Mouse (Mus musculus) lung, adult 2 months (tissue): Measurements from ENCODE around the gene Trf. TPM values are rescaled to one million over a fixed set of nuclear protein-coding genes. Genes with fewer than 3 reads are reported as not detected.

Source experiments
- DNase-seq: peaks from one replicate; pipeline ENCODE4 v3.0.0; 2022
- H3K4me1 ChIP-seq: fragments of 200-500 bp; 2 replicates; pipeline ENCODE4 v1.6.1; 2011; ENCODE audit warnings: low read length; ENCODE audit not compliant: control insufficient read depth, insufficient read depth
- H3K4me3 ChIP-seq: fragments of 200-500 bp; replicated peaks from 2 replicates; pipeline ENCODE3; 2011; ENCODE audit warnings: low read depth, mild to moderate bottlenecking, control low read depth, low read length; ENCODE audit errors: extremely low read depth
- CTCF ChIP-seq: fragments of 200-500 bp; IDR thresholded peaks from 2 replicates; pipeline ENCODE4 v1.5.1; 2011; ENCODE audit warnings: mild to moderate bottlenecking, low read length, control low read depth; ENCODE audit not compliant: insufficient read depth
- POLR2A ChIP-seq: fragments of 200-500 bp; IDR thresholded peaks from 2 replicates; pipeline ENCODE4 v1.6.1; 2011; ENCODE audit warnings: low read depth, mild to moderate bottlenecking, control low read depth, low read length, borderline replicate concordance; ENCODE audit errors: extremely low read depth
- WGBS: fragments of 180-500 bp; shearing (Covaris S2); methylation state at CpG from one replicate; pipeline ENCODE4 v1.1.7; 2018; 5-methylcytosine and 5-hydroxymethylcytosine counted together
- polyA plus RNA-seq: library from polyadenylated mRNA; depleted of rRNA; stranded (reverse); fragments of >200 nt; gene quantifications from 2 replicates; pipeline ENCODE4 v1.2.3, GENCODE M21; 2012

The Trf gene
- polyA plus RNA-seq, 1 experiment = 569 TPM

- peak within 1 kb of the TSS; percentile 98 for H3K4me3 ChIP-seq
- peaks cover 2% of the 10 kb centered on the region; the same call in 1 of the 2 replicates for H3K4me1 ChIP-seq
- DNase-seq = peak; percentile 92
- under 1% methylated on average over 45 of the region's 45 CpGs for WGBS
- peak; percentile 69; the same call in 1 of the 2 replicates for TF ChIP-seq POLR2A
- no peak for TF ChIP-seq CTCF
Observed at GRCm38 (mm10) chr9:103201561-103202260, 28.5 kb downstream of the Trf start, which contains the start of gene Srprb. TSS of gene Srprb (minus strand) at chr9:103202137.

DNA sequence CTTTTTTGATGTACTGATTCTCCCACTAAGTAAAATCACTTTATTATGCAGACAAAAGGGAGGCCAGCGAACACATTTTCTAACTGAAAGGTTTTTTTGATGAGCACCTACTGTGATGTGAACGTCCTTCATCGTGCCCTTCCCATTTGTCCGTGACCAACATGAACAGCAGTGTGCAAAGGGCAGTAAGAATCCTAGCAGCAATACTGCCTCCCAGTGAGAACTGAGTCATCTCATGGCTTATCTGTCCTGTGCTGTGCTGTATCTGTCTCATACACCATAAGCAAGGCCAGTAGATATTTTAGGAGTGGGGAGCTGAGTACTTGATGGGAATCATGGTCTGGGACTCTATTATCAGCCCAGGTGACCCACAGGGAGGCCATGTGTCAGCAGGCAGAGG is 41.8 kb downstream of the Trf start:
- no peak for DNase-seq
- H3K4me3 ChIP-seq = no peak overlapping the region
- WGBS = 94% methylated on average over 4 of the region's 4 CpGs
- TF ChIP-seq POLR2A (no peak), CTCF (no peak)
- H3K4me1 ChIP-seq = peaks cover 3% of the 10 kb centered on the region; the same call in 1 of the 2 replicates

GRCm38 (mm10) chr9:103186747-103187146 is 43.5 kb downstream of the Trf start:
- H3K4me1 ChIP-seq = peaks cover 3% of the 10 kb centered on the region; the same call in 1 of the 2 replicates
- TF ChIP-seq POLR2A (no peak), CTCF (no peak)
- no peak for DNase-seq
- 51% methylated on average over 9 of the region's 9 CpGs for WGBS
- H3K4me3 ChIP-seq = no peak overlapping the region

- H3K4me1 ChIP-seq = peaks cover 3% of the 10 kb centered on the region; the same call in 1 of the 2 replicates
- H3K4me3 ChIP-seq = no peak overlapping the region
- WGBS = 62% methylated on average over 8 of the region's 8 CpGs
- TF ChIP-seq POLR2A = no peak
- no peak for TF ChIP-seq CTCF
- peak; percentile 38 for DNase-seq
Observed at GRCm38 (mm10) chr9:103185946-103186345, 44.3 kb downstream of the Trf start.

- 72% methylated on average over 4 of the region's 4 CpGs for WGBS
- peaks cover 8% of the 10 kb centered on the region for H3K4me1 ChIP-seq
- TF ChIP-seq POLR2A = no peak
- no peak for TF ChIP-seq CTCF
- no peak overlapping the region for H3K4me3 ChIP-seq
- DNase-seq = no peak
Observed at GRCm38 (mm10) chr9:103184855-103185254, 45.4 kb downstream of the Trf start.

- TF ChIP-seq CTCF = no peak
- TF ChIP-seq POLR2A = no peak
- WGBS = 90% methylated on average over 8 of the region's 8 CpGs
Observed at GRCm38 (mm10) chr9:103181886-103182285, 48.4 kb downstream of the Trf start.

DNA sequence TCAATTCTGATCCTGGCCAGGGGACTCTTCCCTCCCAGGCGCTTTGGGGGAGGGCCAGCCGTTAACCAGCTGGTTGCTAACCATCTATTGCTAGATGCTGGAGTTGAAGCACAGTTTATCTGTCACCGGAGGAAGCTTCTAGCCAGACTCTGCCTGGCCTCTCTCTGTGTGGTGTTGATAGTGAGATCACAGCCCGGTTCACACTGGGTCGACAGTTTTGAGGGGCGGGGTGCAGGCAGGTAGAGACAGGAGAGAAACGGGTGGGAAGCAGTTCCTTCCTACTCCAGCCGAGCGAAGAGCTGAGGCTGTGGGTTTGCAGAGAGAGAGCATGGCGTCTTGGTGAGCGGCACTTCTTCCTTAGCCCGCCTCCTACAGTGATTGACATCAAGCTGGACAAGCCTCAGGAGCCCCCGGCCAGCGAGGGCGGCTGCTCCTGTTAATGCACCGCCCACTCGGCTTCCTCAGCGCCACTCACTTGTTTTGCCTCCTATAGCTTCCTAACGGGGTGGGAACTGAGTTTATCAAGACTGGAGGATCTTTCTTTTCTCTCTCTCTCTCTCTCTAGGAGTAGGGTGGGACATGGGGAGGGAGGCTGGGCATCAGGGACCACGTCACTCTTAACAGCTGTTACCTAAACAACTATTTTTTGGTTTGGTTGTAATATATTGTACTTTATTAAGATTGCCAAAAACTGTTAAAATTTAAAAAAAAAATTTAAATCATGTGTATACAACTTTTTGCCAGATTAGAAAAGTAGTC is 49.3 kb downstream of the Trf start:
- TF ChIP-seq POLR2A = peak; percentile 50; the same call in 1 of the 2 replicates
- TF ChIP-seq CTCF = no peak
- DNase-seq = peak; percentile 54
- peak overlapping the region; percentile 63 for H3K4me3 ChIP-seq
- H3K4me1 ChIP-seq = peaks cover 5% of the 10 kb centered on the region
- WGBS = 2% methylated on average over 20 of the region's 20 CpGs

More at GRCm38 (mm10) chr9:103181886-103182285, 48.4 kb downstream of the Trf start:
- no peak for DNase-seq
- Histone ChIP-seq H3K4me3 (no peak overlapping the region), H3K4me1 (peaks cover 8% of the 10 kb centered on the region)

- DNase-seq = peak; percentile 52
- Histone ChIP-seq H3K4me3 (no peak overlapping the region), H3K4me1 (peaks cover 5% of the 10 kb centered on the region)
- 26% methylated on average over 3 of the region's 3 CpGs for WGBS
- TF ChIP-seq CTCF (no peak), POLR2A (no peak)
Observed at GRCm38 (mm10) chr9:103180303-103180702, 49.9 kb downstream of the Trf start.

DNA sequence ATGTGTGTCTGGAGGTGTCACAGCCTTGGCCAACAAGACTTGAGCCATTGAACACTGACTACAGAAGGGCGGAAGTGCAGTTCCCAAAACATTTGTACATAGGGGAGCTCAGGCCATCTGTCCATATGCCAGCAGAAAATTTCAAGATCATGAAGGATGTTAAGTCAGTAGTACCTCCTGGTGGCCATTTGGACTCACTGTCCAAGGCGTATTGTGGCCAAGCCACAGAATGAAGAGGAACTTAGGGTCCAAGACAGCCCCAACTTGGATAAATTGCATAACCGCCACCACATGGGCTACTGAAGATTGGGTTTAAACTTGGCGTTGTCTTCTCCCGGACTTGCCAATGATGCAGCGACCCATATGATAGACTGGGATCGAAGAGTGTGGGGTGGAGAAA is 54.6 kb downstream of the Trf start:
- TF ChIP-seq CTCF (no peak), POLR2A (no peak)
- DNase-seq = no peak
- peaks cover 5% of the 10 kb centered on the region for H3K4me1 ChIP-seq
- WGBS = 97% methylated on average over 7 of the region's 7 CpGs
- no peak overlapping the region for H3K4me3 ChIP-seq
